Mouse (Mus musculus) liver, embryonic 14.5 days (tissue): Measurements from ENCODE around the gene Arsb.

Source experiments
- CTCF ChIP-seq: IDR thresholded peaks from 2 replicates; pipeline ENCODE4 v1.5.1; 2016; ENCODE audit warnings: antibody characterized with exemption, low read depth, control low read depth
- EP300 ChIP-seq: IDR thresholded peaks from 2 replicates; pipeline ENCODE4 v1.6.1; 2016; ENCODE audit warnings: antibody characterized with exemption, low read depth

- TF ChIP-seq CTCF (no peak), EP300 (no peak)
Measured at GRCm38 (mm10) chr13:93967138-93967537, 195.7 kb downstream of the Arsb start.
